Mouse (Mus musculus) frontal cortex, adult 2 months (tissue): Measurements from ENCODE around the gene Pik3r5. TPM values are rescaled to one million over a fixed set of nuclear protein-coding genes. Genes with fewer than 3 reads are reported as not detected.

Experiments
- DNase-seq, 2 experiments: peaks; one replicate each; pipeline ENCODE4 v3.0.0; 2022; ENCODE audit warnings: low spot score in 1 of 2; ENCODE audit errors: extremely low spot score in 1 of 2
- polyA plus RNA-seq: library from polyadenylated mRNA; depleted of rRNA; stranded (reverse); fragments of >200 nt; gene quantifications from 2 replicates; pipeline ENCODE4 v1.2.3, GENCODE M21; 2012

Pik3r5 gene
- polyA plus RNA-seq, 1 experiment = 2.0 TPM

GRCm38 (mm10) chr11:68477661-68478060, 45.7 kb downstream of the Pik3r5 start:
- no peak for DNase-seq

GRCm38 (mm10) chr11:68478574-68478981, 46.7 kb downstream of the Pik3r5 start:
- DNase-seq = peak; percentile 37 to 47

GRCm38 (mm10) chr11:68480660-68481059, 48.7 kb downstream of the Pik3r5 start:
- no peak for DNase-seq

GRCm38 (mm10) chr11:68482001-68482400, 50.1 kb downstream of the Pik3r5 start:
- no peak for DNase-seq

- DNase-seq = no peak
These were observed 51.3 kb downstream of the Pik3r5 start for GRCm38 (mm10) chr11:68483213-68483612.

GRCm38 (mm10) chr11:68484431-68484830, 52.5 kb downstream of the Pik3r5 start:
- DNase-seq = no peak

- DNase-seq = peak in 1 of 2 experiments; percentile 76
These were observed 53.5 kb downstream of the Pik3r5 start for GRCm38 (mm10) chr11:68485206-68485942.

GRCm38 (mm10) chr11:68486093-68486492, 54.2 kb downstream of the Pik3r5 start:
- DNase-seq = no peak

- no peak for DNase-seq
These were observed 55.8 kb downstream of the Pik3r5 start for GRCm38 (mm10) chr11:68487720-68488119.

- no peak for DNase-seq
These were observed 56.4 kb downstream of the Pik3r5 start for GRCm38 (mm10) chr11:68488256-68488824.

GRCm38 (mm10) chr11:68489236-68489635, 57.3 kb downstream of the Pik3r5 start:
- DNase-seq = no peak

- DNase-seq = no peak
These were observed 60.7 kb downstream of the Pik3r5 start for GRCm38 (mm10) chr11:68492592-68492991.

GRCm38 (mm10) chr11:68493760-68494159, 61.8 kb downstream of the Pik3r5 start:
- DNase-seq = no peak

GRCm38 (mm10) chr11:68497081-68497480, 65.2 kb downstream of the Pik3r5 start:
- no peak for DNase-seq

GRCm38 (mm10) chr11:68498517-68498916, 66.6 kb downstream of the Pik3r5 start:
- no peak for DNase-seq

GRCm38 (mm10) chr11:68498999-68499699, 67.2 kb downstream of the Pik3r5 start:
- no peak for DNase-seq

- no peak for DNase-seq
These were observed 69.0 kb downstream of the Pik3r5 start for GRCm38 (mm10) chr11:68500949-68501350.

- no peak for DNase-seq
These were observed 70.5 kb downstream of the Pik3r5 start for GRCm38 (mm10) chr11:68502408-68502807.

GRCm38 (mm10) chr11:68502902-68503629, 71.1 kb downstream of the Pik3r5 start, which contains the start of gene Pik3r6:
TSS of gene Pik3r6 (plus strand) at chr11:68503019.
- DNase-seq = no peak

GRCm38 (mm10) chr11:68504913-68505312, 73.0 kb downstream of the Pik3r5 start:
- no peak for DNase-seq

GRCm38 (mm10) chr11:68507246-68507645, 75.3 kb downstream of the Pik3r5 start:
- no peak for DNase-seq
